Mouse (Mus musculus) spleen, adult 2 months (tissue): ENCODE measurements at regions not wholly inside any gene's neighbourhood (a gene's known extent, or its start where the extent isn't known, plus 50 kb on each side); places are given as distances from the start of the nearest gene placed in this dataset.

Experiments used
- CTCF ChIP-seq: fragments of 200-500 bp; IDR thresholded peaks from 2 replicates; pipeline ENCODE4 v1.5.1; 2011; ENCODE audit warnings: mild to moderate bottlenecking, inconsistent platforms; ENCODE audit not compliant: insufficient read depth, insufficient read length, insufficient replicate concordance; ENCODE audit errors: extremely low read depth
- POLR2A ChIP-seq: fragments of 200-500 bp; IDR thresholded peaks from 2 replicates; pipeline ENCODE4 v1.6.1; 2011; ENCODE audit warnings: low read depth, low read length, inconsistent platforms

DNA sequence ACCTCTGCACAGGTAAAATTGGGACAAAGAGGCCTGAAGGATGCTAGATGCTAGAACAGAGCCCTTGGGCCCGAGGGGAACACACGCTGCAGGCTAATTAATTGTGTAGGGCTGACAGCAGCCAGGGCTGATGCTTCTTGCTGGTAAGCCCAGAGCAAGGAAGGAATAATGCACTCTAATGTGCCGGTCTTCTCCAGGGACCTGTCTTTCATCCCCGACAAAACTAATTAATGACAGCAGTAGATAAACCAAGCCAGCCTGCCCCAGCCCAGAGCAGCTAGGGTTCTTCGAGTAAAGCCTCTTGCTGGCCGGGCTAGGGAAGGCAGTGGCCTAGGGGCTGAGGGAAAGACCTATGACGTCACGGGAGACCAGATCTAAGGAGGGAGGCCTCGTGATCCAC, 124.1 kb upstream of the Unc5b start:
- TF ChIP-seq CTCF: no peak
- TF ChIP-seq POLR2A: no peak
